Mouse (Mus musculus): ENCODE data around the gene Gtf2b. TPM values are rescaled to one million over a fixed set of nuclear protein-coding genes. Genes with fewer than 3 reads are reported as not detected.
A peak's percentile ranks its signal among the peaks of the same experiment; 100 is the strongest.

The Gtf2b gene
- 46.8 and 47.9 TPM in 2 replicates for polyA plus RNA-seq (2012; rRNA removed)

GRCm38 (mm10) chr3:142764995-142765777 is at the start of gene Gtf2b:
Gene Gtf2b, plus strand, starts transcription at chr3:142765045.
- peak; percentile 91 to 92 for DNase-seq
- Histone ChIP-seq H3K27me3 (ENCODE audit: control insufficient read depth, insufficient read depth, low read length) (no peaks in the 10 kb centered on the region), H3K4me3 (replicated peaks; ENCODE audit: insufficient read depth, low read depth, low read length) (peak within 1 kb of the TSS; percentile 92), H3K4me1 (ENCODE audit: control insufficient read depth, insufficient read depth, low read length) (no peaks in the 10 kb centered on the region), H3K27ac (ENCODE audit: insufficient read depth, low read length) (peak within 1 kb of the TSS; percentile 76)
- WGBS = under 1% methylated on average over 64 of the region's 64 CpGs
- TF ChIP-seq POLR2A (IDR thresholded peaks at IDR 0.05; ENCODE audit: borderline replicate concordance, insufficient read depth, low read length) = peak; percentile 98
- TF ChIP-seq CTCF (IDR thresholded peaks at IDR 0.05; ENCODE audit: borderline replicate concordance, insufficient read depth, low read depth, low read length) = no peak

- no peak for DNase-seq
- WGBS = 82% methylated on average over 2 of the region's 2 CpGs
- Histone ChIP-seq H3K4me3 (replicated peaks; ENCODE audit: insufficient read depth, low read depth, low read length) (no peak overlapping the region), H3K27ac (ENCODE audit: insufficient read depth, low read length) (no peak overlapping the region), H3K4me1 (ENCODE audit: control insufficient read depth, insufficient read depth, low read length) (no peaks in the 10 kb centered on the region), H3K27me3 (ENCODE audit: control insufficient read depth, insufficient read depth, low read length) (no peaks in the 10 kb centered on the region)
- no peak for TF ChIP-seq POLR2A (IDR thresholded peaks at IDR 0.05; ENCODE audit: borderline replicate concordance, insufficient read depth, low read length)
- no peak for TF ChIP-seq CTCF (IDR thresholded peaks at IDR 0.05; ENCODE audit: borderline replicate concordance, insufficient read depth, low read depth, low read length)
Observed at GRCm38 (mm10) chr3:142725481-142725880, 39.4 kb upstream of the Gtf2b start.

DNA sequence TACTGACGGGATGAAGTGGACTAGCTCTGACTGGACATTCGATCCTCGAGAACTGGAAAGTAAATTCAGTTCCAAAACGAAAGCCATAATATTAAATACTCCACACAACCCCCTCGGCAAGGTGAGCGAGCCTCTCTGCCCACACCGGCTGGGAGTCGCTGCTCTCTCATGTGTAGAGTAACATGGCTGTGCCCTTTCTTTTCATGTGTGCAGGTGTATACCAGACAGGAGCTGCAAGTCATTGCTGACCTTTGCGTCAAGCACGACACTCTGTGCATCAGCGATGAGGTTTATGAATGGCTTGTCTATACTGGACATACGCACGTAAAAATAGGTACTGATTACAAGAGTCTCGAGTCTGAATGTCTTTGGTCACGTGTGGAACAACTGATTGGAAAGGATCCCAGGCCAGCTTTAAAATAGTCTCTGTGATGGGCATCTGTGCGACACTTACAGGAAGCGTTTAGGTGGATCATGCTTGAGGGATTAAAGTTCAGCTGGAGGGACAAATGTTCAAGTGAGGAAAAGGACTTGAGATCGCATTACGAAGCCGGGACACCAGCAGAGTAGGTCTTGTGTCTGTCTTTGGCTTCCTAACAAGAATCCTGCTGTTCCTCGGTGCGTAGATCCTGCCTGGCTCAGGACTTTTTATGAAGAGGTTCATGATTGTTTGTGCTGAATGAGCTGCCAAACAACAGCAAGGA is 38.7 kb upstream of the Gtf2b start:
- TF ChIP-seq POLR2A (IDR thresholded peaks at IDR 0.05; ENCODE audit: borderline replicate concordance, insufficient read depth, low read length) (no peak), CTCF (IDR thresholded peaks at IDR 0.05; ENCODE audit: borderline replicate concordance, insufficient read depth, low read depth, low read length) (no peak)
- 70% methylated on average over 22 of the region's 22 CpGs for WGBS
- Histone ChIP-seq H3K4me1 (ENCODE audit: control insufficient read depth, insufficient read depth, low read length) (no peaks in the 10 kb centered on the region), H3K27me3 (ENCODE audit: control insufficient read depth, insufficient read depth, low read length) (no peaks in the 10 kb centered on the region), H3K4me3 (replicated peaks; ENCODE audit: insufficient read depth, low read depth, low read length) (no peak overlapping the region), H3K27ac (ENCODE audit: insufficient read depth, low read length) (no peak overlapping the region)
- no peak for DNase-seq

- Histone ChIP-seq H3K4me1 (ENCODE audit: control insufficient read depth, insufficient read depth, low read length) (no peaks in the 10 kb centered on the region), H3K27me3 (ENCODE audit: control insufficient read depth, insufficient read depth, low read length) (no peaks in the 10 kb centered on the region), H3K4me3 (replicated peaks; ENCODE audit: insufficient read depth, low read depth, low read length) (no peak overlapping the region), H3K27ac (ENCODE audit: insufficient read depth, low read length) (no peak overlapping the region)
- no peak for DNase-seq
- no peak for TF ChIP-seq POLR2A (IDR thresholded peaks at IDR 0.05; ENCODE audit: borderline replicate concordance, insufficient read depth, low read length)
- TF ChIP-seq CTCF (IDR thresholded peaks at IDR 0.05; ENCODE audit: borderline replicate concordance, insufficient read depth, low read depth, low read length) = no peak
- 35% methylated on average over 12 of the region's 12 CpGs for WGBS
Observed at GRCm38 (mm10) chr3:142734291-142734690, 30.6 kb upstream of the Gtf2b start.

DNA sequence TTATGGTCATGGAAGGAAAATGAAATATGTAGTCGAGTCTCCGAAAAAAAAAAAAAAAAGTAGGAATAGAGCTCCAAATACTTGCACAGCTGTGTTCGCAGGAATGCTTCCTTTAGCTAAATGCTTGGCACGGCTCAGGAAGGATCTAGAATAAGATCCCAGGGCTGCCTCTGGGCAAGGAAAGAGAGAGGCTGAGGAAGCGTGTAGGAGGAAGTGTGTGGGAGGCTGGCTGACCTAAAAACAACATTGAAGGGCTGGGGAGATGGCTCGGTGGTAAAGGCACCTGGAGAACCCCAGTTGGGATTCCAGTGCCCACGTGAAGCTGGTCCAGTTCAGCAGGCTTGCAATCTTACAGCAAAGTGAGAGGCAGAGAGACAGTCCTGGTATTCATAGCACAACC is 23.9 kb upstream of the Gtf2b start:
- WGBS = 75% methylated on average over 7 of the region's 7 CpGs
- DNase-seq = no peak
- Histone ChIP-seq H3K4me1 (ENCODE audit: control insufficient read depth, insufficient read depth, low read length) (no peaks in the 10 kb centered on the region), H3K27me3 (ENCODE audit: control insufficient read depth, insufficient read depth, low read length) (no peaks in the 10 kb centered on the region), H3K27ac (ENCODE audit: insufficient read depth, low read length) (no peak overlapping the region), H3K4me3 (replicated peaks; ENCODE audit: insufficient read depth, low read depth, low read length) (no peak overlapping the region)
- TF ChIP-seq CTCF (IDR thresholded peaks at IDR 0.05; ENCODE audit: borderline replicate concordance, insufficient read depth, low read depth, low read length) (no peak), POLR2A (IDR thresholded peaks at IDR 0.05; ENCODE audit: borderline replicate concordance, insufficient read depth, low read length) (no peak)

DNA sequence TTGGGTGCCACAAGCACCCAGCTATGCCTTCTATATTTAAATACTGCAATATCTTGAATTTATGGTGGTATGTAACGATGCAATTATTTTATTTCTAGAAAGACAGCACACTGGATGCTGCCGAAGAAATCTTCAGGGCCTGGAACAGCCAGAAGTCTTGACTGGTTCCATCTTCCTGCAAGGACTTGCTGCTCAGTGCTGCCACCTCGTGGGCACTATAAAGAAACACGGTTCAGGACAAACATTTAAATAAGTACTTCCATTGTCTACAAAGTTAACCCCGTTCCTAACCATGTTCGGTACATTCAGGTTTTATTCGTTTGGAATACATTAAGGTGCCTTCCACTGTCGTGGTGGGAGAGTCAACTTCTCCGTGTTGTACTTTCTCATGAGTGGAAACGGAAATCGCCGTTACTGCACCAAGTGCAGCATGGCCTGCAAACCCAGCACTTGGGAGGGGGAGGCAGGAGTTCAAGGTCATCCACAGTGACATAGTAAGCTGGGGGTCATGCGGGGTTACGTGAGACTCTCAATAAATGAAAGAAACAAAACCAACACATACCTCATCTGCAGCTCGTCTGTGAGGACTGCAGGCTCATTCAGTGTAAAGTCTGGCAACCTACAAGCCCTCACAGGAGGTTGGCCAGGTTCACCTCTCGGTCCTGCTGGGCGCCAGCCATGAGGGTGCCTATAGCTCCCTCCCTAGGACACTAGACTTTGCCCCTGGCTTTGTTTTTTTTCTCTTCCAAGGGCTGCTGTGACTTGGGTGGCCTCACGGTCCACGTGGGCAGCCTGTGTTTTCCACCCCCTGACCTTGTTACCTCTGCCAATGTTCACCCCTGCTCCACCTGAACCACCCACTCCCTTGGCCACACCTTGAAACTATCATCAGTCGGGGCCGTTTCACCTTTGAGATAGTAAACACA is 20.6 kb upstream of the Gtf2b start:
- WGBS = 59% methylated on average over 21 of the region's 21 CpGs
- TF ChIP-seq POLR2A (IDR thresholded peaks at IDR 0.05; ENCODE audit: borderline replicate concordance, insufficient read depth, low read length) (no peak), CTCF (IDR thresholded peaks at IDR 0.05; ENCODE audit: borderline replicate concordance, insufficient read depth, low read depth, low read length) (peak; percentile 71)
- Histone ChIP-seq H3K4me3 (replicated peaks; ENCODE audit: insufficient read depth, low read depth, low read length) (no peak overlapping the region), H3K27ac (ENCODE audit: insufficient read depth, low read length) (no peak overlapping the region), H3K27me3 (ENCODE audit: control insufficient read depth, insufficient read depth, low read length) (no peaks in the 10 kb centered on the region), H3K4me1 (ENCODE audit: control insufficient read depth, insufficient read depth, low read length) (no peaks in the 10 kb centered on the region)
- peak in 1 of 2 experiments; percentile 24 for DNase-seq

GRCm38 (mm10) chr3:142745076-142745475 is 19.8 kb upstream of the Gtf2b start:
- TF ChIP-seq POLR2A (IDR thresholded peaks at IDR 0.05; ENCODE audit: borderline replicate concordance, insufficient read depth, low read length) = no peak
- no peak for TF ChIP-seq CTCF (IDR thresholded peaks at IDR 0.05; ENCODE audit: borderline replicate concordance, insufficient read depth, low read depth, low read length)
- Histone ChIP-seq H3K4me1 (ENCODE audit: control insufficient read depth, insufficient read depth, low read length) (no peaks in the 10 kb centered on the region), H3K4me3 (replicated peaks; ENCODE audit: insufficient read depth, low read depth, low read length) (no peak overlapping the region), H3K27ac (ENCODE audit: insufficient read depth, low read length) (no peak overlapping the region), H3K27me3 (ENCODE audit: control insufficient read depth, insufficient read depth, low read length) (no peaks in the 10 kb centered on the region)
- no peak for DNase-seq
- 97% methylated on average over 2 of the region's 2 CpGs for WGBS
